22 mouse cellular contexts compared by ENCODE assay signal in genomic region chr10:108237049-108237448, GRCm38 (mm10).
DNase-seq lines count a peak whose midpoint lies in the region; ATAC-seq lines count a peak whose summit lies in the region.
"Had no signal": no experiment of that assay in that cellular context is flagged by ENCODE, and none has a peak within 500 bp of the region (broad histone marks: within the 10 kb centered on the region; RNA-seq: fewer than 3 reads in every experiment).

No protein-coding gene starts in this region.

- no peak for ATAC-seq in megakaryocyte-erythroid progenitor cell, adult 5-6 weeks (replicated peaks; ENCODE audit: low FRiP score, low TSS enrichment, poor library complexity, severe bottlenecking)
- ATAC-seq: activated CD4-positive, CD25-positive, alpha-beta regulatory T cell, adult 4 months; CD4-positive, CD25-positive, alpha-beta regulatory T cell, adult 4 months; forebrain, embryonic 14.5 days; forebrain, postnatal 0 days; intestine, postnatal 0 days had no signal

- DNase-seq in 3134 (ENCODE audit: extremely low read depth, insufficient read length, low spot score) (peak; percentile 55), 416B (ENCODE audit: low read depth) (peak; percentile 85)
- peak; percentile 59 for DNase-seq in Muller cell, postnatal 12 days (ENCODE audit: inconsistent ontology term)
- peak; percentile 54 for DNase-seq in fibroblast of lung, adult 2 months (ENCODE audit: low read depth)
- DNase-seq in lung, postnatal 10 days = no peak
- DNase-seq in layer of hippocampus, postnatal 25 days (ENCODE audit: extremely low spot score in 1 of 2, low spot score in 1 of 2) = no peak
- DNase-seq: adrenal gland, adult 8-10 months; adrenal gland, postnatal 25 days; B cell, adult 2 months; cerebellum, adult 11-12 months; cerebellum, adult 8-10 months; cerebellum, postnatal 10 days; forebrain, postnatal 0 days; gastrocnemius, postnatal 10 days; gastrocnemius, postnatal 36 days; heart, adult 2 months; heart, postnatal 14 days had no signal

Comparison
In these comparisons a context has a peak if more than half of its experiments do, and no peak if none do; other contexts are left out.
1. DNase-seq: peak in 3134 (single experiment), 416B (single experiment), Muller cell, postnatal 12 days (single experiment) and fibroblast of lung, adult 2 months (single experiment); none in lung, postnatal 10 days (single experiment) and layer of hippocampus, postnatal 25 days (0 of 2).